Mouse (Mus musculus): ENCODE results near the gene Defb48.

DNA sequence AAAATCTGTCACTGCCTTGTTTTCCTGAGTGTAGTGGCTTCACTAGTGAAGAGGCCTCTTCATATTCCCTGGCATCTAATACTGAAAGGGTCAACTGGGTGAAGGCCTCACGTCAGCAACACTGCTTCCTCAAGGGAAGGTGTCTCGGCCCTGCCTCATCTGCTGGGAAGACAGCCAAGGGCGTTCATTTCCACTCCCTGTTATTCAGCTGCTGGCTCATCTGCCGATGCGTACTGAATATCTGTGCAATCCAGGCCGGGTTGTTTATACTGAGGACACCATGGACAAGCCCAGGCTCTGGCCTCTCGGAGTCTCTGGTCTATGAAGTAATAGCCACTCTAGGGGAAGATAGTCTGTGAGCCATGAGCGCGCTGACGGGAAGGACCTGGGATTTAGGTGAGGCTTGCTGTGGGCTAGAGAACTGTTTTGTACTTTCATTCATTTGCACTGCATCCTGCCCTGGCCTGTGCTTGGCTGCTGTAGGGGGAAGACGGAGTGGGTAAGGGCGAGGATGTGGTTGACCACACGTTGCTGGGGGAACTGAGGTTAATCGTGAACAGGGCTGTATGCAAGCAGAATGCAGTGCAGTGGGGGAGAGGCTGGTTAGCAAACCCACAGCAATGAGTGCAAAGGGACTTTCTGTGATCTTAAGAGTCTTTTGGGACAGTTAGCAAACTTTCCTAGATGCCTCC is 43.8 kb downstream of the Defb48 start:
- TF ChIP-seq CTCF (IDR thresholded peaks at IDR 0.05; ENCODE audit: low read depth, low read length) (no peak), POLR2A (IDR thresholded peaks at IDR 0.05; ENCODE audit: insufficient read depth, low read length) (no peak)
